Mouse (Mus musculus) stomach, embryonic 16.5 days (tissue): ENCODE measurements at regions not wholly inside any gene's neighbourhood (a gene's known extent, or its start where the extent isn't known, plus 50 kb on each side); places are given as distances from the start of the nearest gene placed in this dataset.

Experiments used
- ATAC-seq: fragments of 200-750 bp; cut with Nextera tagmentation; 2 replicates; pipeline ENCODE4 v1.8.0; 2017; ENCODE audit warnings: moderate number of reproducible peaks, moderate TSS enrichment; ENCODE audit not compliant: insufficient read depth, low FRiP score
- H3K27ac ChIP-seq: fragments of 300-500 bp; sonication (generic); 2 replicates; pipeline ENCODE4 v1.5.1; 2014; ENCODE audit warnings: low read length
- H3K27me3 ChIP-seq: fragments of 300-500 bp; sonication (generic); 2 replicates; pipeline ENCODE4 v1.6.1; 2014; ENCODE audit warnings: low read length, control low read depth, mixed read lengths; ENCODE audit not compliant: control insufficient read depth, insufficient read depth
- H3K36me3 ChIP-seq: fragments of 300-500 bp; sonication (generic); 2 replicates; pipeline ENCODE4 v1.6.1; 2014; ENCODE audit warnings: low read length; ENCODE audit not compliant: control insufficient read depth, insufficient read depth
- H3K4me1 ChIP-seq: fragments of 300-500 bp; sonication (generic); 2 replicates; pipeline ENCODE4 v1.6.1; 2014; ENCODE audit warnings: low read length, control low read depth, mixed read lengths; ENCODE audit not compliant: control insufficient read depth, insufficient read depth
- H3K4me2 ChIP-seq: fragments of 300-500 bp; sonication (generic); 2 replicates; pipeline ENCODE4 v1.6.1; 2014; ENCODE audit warnings: low read depth, low read length, mixed read lengths
- H3K4me3 ChIP-seq: fragments of 300-500 bp; sonication (generic); replicated peaks from 2 replicates; pipeline ENCODE4 v1.5.1; 2014; ENCODE audit warnings: mild to moderate bottlenecking, low read length
- H3K9ac ChIP-seq: fragments of 300-500 bp; sonication (generic); 2 replicates; pipeline ENCODE4 v1.6.1; 2014; ENCODE audit warnings: low read length
- H3K9me3 ChIP-seq: fragments of 300-500 bp; sonication (generic); replicated peaks from 2 replicates; pipeline ENCODE4 v1.6.1; 2016; ENCODE audit warnings: low read length, control low read depth; ENCODE audit not compliant: control insufficient read depth
- WGBS: fragments of 180-500 bp; shearing (Covaris S2); extraction: QIAGEN DNeasy Blood & Tissue Kit; methylation state at CpG from one replicate; pipeline ENCODE4 v1.1.7; 2014; 5-methylcytosine and 5-hydroxymethylcytosine counted together

DNA sequence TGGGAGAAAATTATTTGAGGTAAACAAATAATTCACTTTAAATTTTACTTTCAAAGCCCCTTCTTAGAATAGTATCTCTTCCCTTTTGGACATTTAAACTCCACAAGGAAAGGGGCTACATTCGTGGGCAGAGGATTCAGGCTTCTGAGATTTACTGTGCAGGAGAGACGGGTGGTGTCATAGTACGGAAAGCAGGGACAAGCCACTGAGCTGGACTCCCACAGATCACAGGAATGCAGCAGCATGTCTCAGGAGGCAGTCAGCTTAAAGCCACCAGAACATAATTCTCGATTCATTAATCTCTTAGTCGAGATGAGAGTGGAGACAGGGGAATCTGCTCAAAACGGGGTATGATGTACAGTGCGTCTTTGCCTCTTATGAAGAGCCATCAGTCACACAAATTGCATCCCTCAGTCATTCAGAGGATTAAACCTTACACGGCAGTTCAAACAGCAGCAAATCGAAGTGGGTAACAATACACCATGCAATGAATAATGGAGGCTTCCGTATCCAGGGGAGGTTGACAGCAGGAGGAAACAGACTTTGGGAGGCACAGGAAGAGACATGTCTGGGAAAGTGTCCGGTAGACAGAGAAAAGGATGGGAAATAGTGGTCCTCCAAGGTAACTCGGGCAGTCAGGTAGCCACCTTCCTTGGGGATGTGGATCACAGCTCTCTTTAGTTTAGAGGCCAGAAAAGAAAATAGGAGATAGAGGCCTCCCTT is 487.8 kb upstream of the Adam5 start:
- H3K27ac ChIP-seq = no peak overlapping the region

GRCm38 (mm10) chr8:25307956-25308355 is 483.8 kb upstream of the Adam5 start:
- no peak for ATAC-seq
- Histone ChIP-seq H3K36me3 (no peaks in the 10 kb centered on the region), H3K4me3 (no peak overlapping the region), H3K4me1 (0 out of 2 replicates have a peak, but pooled peaks cover 12% of the 10 kb centered on the region), H3K27ac (no peak overlapping the region), H3K27me3 (no peaks in the 10 kb centered on the region), H3K9ac (no peak overlapping the region), H3K4me2 (no peak overlapping the region), H3K9me3 (no peaks in the 10 kb centered on the region)
- 80% methylated on average over 4 of the region's 4 CpGs for WGBS

More for the DNA sequence above, 487.8 kb upstream of the Adam5 start:
- no peak overlapping the region for H3K4me3 ChIP-seq
- 45% methylated on average over 12 of the region's 12 CpGs for WGBS
- no peaks in the 10 kb centered on the region for H3K27me3 ChIP-seq
- no peak for ATAC-seq
- no peaks in the 10 kb centered on the region for H3K36me3 ChIP-seq
- H3K9ac ChIP-seq = no peak overlapping the region
- H3K9me3 ChIP-seq = no peaks in the 10 kb centered on the region
- no peak overlapping the region for H3K4me2 ChIP-seq
- 0 out of 2 replicates have a peak, but pooled peaks cover 5% of the 10 kb centered on the region for H3K4me1 ChIP-seq

DNA sequence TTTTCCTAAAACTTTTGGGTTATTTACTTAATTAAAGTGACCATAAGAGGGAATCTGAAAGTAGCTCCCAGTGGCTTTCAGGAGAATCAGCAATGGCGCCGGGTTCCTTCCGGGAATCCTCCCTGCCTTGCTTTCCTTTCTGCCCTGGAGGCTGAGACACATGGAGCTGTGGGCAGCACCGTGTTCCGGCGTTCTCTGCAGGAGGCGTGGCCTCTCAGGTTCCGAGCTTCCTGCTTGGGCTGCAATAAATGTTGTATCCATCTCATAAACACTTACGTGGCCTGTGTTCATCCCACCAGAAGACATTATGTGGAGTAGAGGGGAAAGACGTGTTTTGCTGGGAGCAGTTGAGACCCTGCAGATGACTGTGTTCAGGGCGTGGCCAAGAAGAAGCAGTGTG is 483.3 kb upstream of the Adam5 start:
- Histone ChIP-seq H3K9me3 (no peaks in the 10 kb centered on the region), H3K27me3 (no peaks in the 10 kb centered on the region), H3K27ac (no peak overlapping the region; the same call in 1 of the 2 replicates), H3K4me1 (0 out of 2 replicates have a peak, but pooled peaks cover 12% of the 10 kb centered on the region), H3K4me2 (no peak overlapping the region), H3K4me3 (no peak overlapping the region), H3K9ac (no peak overlapping the region), H3K36me3 (no peaks in the 10 kb centered on the region)
- 76% methylated on average over 11 of the region's 11 CpGs for WGBS
- no peak for ATAC-seq

DNA sequence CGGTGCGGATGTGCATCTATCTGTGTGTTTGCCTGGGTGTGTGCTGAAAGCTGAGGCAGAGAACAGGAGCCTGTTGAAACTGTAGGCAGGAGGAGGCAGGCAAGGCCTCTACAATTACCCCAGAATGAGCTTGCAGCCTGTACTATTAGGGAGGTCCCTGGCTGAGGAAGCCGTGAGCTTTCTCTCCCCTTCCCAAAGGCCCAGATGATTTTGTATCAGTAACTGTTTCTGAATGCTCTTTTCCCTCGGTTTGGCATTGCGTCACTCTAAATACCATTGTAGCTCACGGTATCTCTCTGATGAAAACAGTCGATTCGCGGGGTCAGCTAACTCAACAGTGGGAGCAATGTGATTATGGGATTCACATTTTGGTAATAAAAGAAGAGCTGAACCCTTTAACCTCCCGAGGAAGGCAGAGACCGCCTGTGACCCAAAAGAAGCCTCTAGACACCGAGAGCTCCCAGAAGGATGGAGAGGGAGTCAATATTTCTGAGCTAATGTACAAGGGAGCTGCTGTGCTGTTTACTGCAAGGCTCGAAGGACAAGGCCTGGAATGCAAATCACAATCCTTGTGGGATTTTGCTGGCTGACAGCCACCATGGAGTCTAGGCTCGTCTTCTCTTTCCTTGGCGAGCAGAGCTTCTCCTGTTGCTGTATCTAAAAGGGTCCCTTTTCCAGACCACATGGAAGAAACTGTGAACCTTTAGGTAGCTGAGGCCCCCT is 482.8 kb upstream of the Adam5 start:
- 59% methylated on average over 15 of the region's 15 CpGs for WGBS
- Histone ChIP-seq H3K36me3 (no peaks in the 10 kb centered on the region), H3K4me2 (no peak overlapping the region), H3K27me3 (no peaks in the 10 kb centered on the region), H3K4me1 (0 out of 2 replicates have a peak, but pooled peaks cover 12% of the 10 kb centered on the region), H3K9ac (no peak overlapping the region), H3K9me3 (no peaks in the 10 kb centered on the region), H3K4me3 (no peak overlapping the region), H3K27ac (peak overlapping the region; percentile 42)
- no peak for ATAC-seq
